Mouse (Mus musculus) adrenal gland, postnatal 14 days (tissue): ENCODE measurements around the gene Msx2. TPM values are rescaled to one million over a fixed set of nuclear protein-coding genes. Genes with fewer than 3 reads are reported as not detected.

Experiments
- total RNA-seq: library from RNA; stranded (reverse); gene quantifications from 2 replicates; pipeline ENCODE4 v1.2.3, GENCODE M21; 2021

Gene Msx2
- total RNA-seq, 1 experiment from 2014 or later = 0.63 TPM

Other genes starting within 250 kb of the Msx2 start
- 6.7 and 8.3 TPM in 2 replicates for gene Ror2, start 186.9 kb downstream of the Msx2 start, total RNA-seq
- 40.4 and 40.8 TPM in 2 replicates for gene Sptlc1, start 95.7 kb downstream of the Msx2 start, total RNA-seq